Mouse (Mus musculus) cerebellum, postnatal 14 days (tissue): ENCODE data around the gene Cltc.

Experiments used
- DNase-seq, 2 experiments: peaks; one replicate each; pipeline ENCODE4 v3.0.0; 2021; ENCODE audit warnings: mixed read lengths in 2 of 2

Cltc gene

GRCm38 (mm10) chr11:86644553-86644952 lies 112.8 kb downstream of the Cltc start:
- no peak for DNase-seq
